Mouse (Mus musculus): ENCODE data around the gene Prelid3b. TPM values are rescaled to one million over a fixed set of nuclear protein-coding genes. Genes with fewer than 3 reads are reported as not detected.

Gene Prelid3b
- polyA plus RNA-seq (2012) = 27.6 and 30.3 TPM in 2 replicates

GRCm38 (mm10) chr2:174472818-174473549 lies at the start of gene Prelid3b:
Prelid3b (minus strand) TSS chr2:174473081.

GRCm38 (mm10) chr2:174463789-174464523 lies 8.9 kb downstream of the Prelid3b start, which contains the start of gene Atp5e:
Atp5e (minus strand) TSS chr2:174464105.

GRCm38 (mm10) chr2:174450353-174450752 lies 22.5 kb downstream of the Prelid3b start, which contains the start of gene Tubb1:
Tubb1 (plus strand) TSS chr2:174450695.

GRCm38 (mm10) chr2:174438737-174439449 lies 34.0 kb downstream of the Prelid3b start, which contains the start of gene Ctsz:
Ctsz (minus strand) TSS chr2:174439039.

GRCm38 (mm10) chr2:174415731-174416310 lies 57.1 kb downstream of the Prelid3b start, which contains the start of gene Nelfcd:
Nelfcd (plus strand) TSS chr2:174415804.

Other genes with a start within 250 kb of the Prelid3b start
- 661 and 746 TPM in 2 replicates for gene Gnas, start 188.8 kb downstream of the Prelid3b start, polyA plus RNA-seq (2012)
- gene Gm20721, start 126.4 kb downstream of the Prelid3b start, polyA plus RNA-seq (2012) = 0.99 and 1.0 TPM in 2 replicates
- gene Nelfcd, start 57.3 kb downstream of the Prelid3b start, polyA plus RNA-seq (2012) = 53.3 and 59.6 TPM in 2 replicates
- 191 and 272 TPM in 2 replicates for gene Ctsz, start 34.0 kb downstream of the Prelid3b start, polyA plus RNA-seq (2012)
- 0.03 TPM in 1 of 2 replicates, not detected in the other for gene Tubb1, start 22.4 kb downstream of the Prelid3b start, polyA plus RNA-seq (2012)
- 285 and 288 TPM in 2 replicates for gene Atp5e, start 9.0 kb downstream of the Prelid3b start, polyA plus RNA-seq (2012)
- gene Zfp831, start 170.5 kb upstream of the Prelid3b start, polyA plus RNA-seq (2012) = 1.2 and 1.7 TPM in 2 replicates